Mouse (Mus musculus) c-Kit-positive CD71-negative TER-119-negative erythroid progenitor cells, embryonic 14.5 days (primary cell): ENCODE results near the gene Tmem179b.
A peak's percentile ranks its signal among the peaks of the same experiment; 100 is the strongest.

Experiments used
- DNase-seq: peaks from one replicate; pipeline ENCODE4 v3.0.0-alpha.2; 2013; ENCODE audit warnings: low read depth

Tmem179b gene

DNA sequence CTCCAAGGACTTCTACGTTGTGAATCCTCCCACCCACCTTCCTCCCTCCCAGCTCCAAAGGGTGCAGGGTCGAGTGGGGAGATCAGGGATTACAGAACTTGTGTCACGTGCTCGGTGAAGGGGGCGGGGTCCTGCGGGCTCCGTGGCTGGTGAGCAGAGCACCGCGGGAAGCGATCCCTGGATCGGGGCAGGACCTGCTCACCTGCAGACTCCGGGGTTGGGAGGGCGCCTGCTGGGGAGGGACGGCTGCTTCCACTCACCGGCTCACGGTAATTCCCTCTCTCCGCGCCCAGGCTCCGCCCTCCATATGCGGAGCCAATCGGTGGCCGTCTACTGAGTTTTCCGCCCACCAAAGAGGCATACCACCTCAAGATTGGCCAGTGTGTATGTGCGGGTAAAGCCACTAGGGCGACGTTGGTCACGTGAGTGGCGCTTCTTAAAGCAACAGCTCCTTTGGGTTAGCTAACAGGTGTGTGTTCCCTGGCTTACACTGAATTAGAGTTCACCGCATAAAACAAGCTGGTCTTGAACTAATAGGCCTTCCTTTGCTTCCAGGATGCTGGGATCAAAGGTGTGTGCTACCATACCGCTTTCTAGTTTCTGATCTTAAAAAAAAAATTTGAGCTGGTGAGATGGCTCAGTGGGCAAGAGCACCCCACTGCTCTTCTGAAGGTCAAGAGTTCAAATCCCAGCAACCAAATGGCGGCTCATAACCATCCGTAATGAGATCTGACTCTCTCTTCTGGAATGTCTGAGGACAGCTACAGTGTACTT lies 11.9 kb upstream of the Tmem179b start, which contains the start of gene Taf6l:
Taf6l (minus strand) TSS at position 410 of the 774 bp plus-strand sequence.
- DNase-seq = peak; percentile 91

DNA sequence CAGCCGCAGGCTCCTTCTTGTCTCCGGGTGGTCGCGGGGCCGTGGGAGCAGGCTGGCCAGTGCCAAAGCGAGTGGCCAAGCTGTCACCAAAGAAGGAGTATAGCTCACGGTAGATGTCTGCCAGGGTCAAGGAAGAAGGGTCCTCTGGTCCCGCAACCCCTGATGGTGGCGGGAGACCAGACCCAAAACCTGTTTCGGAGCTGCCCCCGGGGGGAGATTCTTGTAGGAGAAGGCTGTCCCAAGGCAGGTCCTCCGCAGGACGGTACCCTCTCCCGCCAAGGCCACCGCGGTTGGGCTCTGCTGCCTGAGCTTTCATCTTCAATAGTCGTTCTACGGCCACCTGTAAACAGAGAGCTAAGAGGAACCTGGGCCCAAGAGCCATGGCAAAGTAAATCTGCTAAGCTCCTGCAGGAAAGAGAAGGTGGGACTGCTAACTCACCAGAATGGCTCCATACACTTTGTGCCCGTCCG lies 719 bp upstream of the Tmem179b start:
- no peak for DNase-seq

DNA sequence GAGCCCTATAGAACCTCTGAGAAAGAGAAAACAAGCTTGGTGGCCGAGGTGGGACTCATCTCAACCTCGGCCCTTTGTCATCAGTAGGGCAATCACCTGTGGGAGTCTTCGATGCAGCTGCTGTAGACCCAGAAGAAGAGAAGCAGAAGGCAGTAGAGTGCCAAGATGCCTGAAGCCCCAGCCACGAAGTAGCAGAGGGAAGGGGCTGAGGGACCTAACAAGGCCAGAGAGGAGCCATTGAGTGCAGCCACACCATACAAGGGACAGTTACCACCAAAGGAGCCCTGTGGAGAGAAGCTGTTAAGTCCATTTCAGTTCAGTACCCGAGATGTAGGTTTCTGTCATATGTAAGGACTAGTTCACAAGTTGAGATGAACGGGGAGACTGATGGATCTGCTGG lies 858 bp downstream of the Tmem179b start:
- no peak for DNase-seq

DNA sequence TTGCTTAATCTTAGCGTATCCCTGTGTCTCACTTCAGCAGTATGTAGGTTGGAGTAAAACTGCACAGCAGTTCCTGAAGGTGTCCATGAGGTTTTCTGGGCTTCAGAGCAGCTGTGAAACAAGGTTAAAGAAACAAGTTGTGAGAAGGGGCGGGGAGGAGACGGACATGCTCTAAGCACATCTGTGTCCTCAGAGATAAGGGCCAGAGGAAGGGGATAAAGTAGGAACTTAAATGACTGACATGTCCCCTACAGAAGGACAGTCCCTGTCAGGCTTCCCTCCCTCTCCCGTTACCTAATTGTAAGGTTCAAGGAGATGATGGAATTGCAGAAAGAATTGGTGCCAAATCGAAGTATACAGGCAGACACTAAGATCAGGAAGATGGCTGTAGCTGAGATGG lies 1.3 kb downstream of the Tmem179b start:
- no peak for DNase-seq

DNA sequence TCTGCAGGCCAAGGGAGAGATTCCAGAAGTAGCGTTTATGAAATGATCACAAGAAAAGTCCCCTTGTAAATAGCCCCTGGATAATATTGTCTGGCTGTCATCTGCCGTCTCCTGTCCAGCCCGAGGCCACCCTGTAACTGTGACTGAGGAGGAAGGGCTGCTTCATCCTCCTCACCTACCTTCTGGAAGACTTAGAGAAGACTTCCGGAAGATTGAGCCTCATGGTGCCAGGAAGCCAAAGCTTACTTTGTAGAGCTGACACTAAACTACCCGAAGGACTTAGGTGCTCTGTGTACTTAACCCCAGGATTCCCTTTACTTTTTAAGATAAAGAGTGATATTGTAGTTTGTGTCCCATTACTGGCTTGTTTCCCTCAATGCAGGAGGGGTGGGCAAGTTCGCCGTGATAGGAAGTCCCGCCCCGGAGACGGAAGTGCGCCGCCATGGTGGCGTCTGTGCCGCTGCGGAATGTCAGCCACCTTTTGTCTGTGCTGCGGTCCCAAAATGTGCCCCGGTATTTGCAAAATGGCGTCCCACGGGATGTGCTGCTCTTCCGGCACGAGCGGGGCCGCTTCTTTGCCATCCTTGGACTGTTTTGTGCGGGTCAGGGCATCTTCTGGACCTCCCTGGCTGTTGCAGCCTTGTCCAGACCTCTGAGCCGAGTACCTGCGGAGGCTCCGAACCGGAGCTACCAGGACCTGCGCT lies 3.5 kb downstream of the Tmem179b start, which contains the start of gene Tmem223:
Tmem223 (plus strand) TSS at position 430 of the 704 bp plus-strand sequence.
- peak; percentile 63 for DNase-seq

DNA sequence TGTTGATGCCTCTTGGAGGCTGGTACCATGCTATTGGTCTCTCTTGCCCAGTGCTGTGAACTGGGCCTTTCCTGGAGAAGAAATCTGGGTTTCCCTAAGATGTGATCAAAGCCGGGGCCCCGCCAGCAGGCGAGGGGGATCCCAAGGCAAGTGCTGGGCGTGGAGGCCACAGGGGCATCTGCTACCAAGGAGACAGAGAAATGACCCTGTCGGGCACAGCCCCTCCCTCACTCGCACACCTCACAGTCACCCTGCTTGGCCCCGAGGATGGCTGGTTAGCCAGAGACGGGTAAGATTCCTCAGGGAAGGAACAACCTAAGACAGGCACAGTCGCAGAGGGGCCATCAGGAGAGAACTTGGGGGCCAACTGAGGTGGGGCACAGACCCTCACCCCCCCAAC lies 8.7 kb downstream of the Tmem179b start:
- DNase-seq = no peak

DNA sequence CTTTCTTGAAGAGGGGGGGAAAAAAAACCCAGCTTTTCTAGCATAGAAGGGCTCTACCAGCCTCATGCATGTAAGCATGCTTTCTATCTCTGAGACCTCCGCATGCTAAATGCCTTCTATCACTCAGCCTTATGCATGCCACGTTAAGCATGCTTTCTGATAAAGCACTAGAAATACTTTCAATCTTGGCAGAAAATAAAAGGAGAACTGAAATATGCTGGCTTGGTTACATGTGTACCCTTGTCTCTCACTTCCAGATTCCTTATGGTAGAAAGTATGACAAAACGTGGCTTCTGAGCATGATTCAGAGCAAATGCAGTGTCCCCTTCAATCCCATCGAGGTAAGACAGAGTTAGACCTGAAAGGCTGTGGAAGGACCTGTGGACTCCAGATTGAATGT lies 11.0 kb downstream of the Tmem179b start:
- no peak for DNase-seq

DNA sequence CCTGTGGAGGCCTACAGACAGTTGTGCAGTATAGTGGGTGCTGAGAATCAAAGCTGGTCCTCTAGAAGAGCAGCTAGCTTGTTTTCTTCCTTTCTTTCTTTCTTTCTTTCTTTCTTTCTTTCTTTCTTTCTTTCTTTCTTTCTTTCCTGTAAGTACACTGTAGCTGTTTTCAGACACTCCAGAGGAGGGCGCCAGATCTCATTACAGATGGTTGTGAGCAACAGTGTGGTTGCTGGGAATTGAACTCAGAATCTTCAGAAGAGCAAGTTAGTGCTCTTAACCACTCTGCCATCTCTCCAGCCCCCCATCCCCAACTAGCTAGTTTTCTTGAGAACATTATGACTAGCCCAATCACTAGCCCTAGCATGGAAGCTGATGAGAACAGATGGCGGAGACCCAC lies 13.5 kb downstream of the Tmem179b start:
- no peak for DNase-seq

DNA sequence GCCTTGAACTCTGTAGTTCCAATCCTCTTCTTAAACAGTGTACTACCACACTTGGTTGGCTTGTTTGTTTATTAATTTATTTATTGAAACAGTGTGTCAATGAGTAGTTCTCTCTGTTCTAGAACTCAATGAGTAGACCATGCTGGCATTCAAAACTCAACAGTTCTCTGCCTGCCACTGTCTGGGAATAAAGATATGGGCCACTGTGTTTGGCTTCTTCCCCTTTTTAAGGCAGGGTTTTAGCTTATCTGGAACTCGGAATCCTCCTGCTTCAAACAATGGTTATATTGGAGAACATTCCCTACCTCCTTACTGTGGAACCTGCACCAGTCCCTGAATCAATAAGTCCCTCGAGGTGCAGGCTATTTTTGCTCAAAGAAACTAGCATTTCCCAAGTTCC lies 15.4 kb downstream of the Tmem179b start:
- DNase-seq = no peak

DNA sequence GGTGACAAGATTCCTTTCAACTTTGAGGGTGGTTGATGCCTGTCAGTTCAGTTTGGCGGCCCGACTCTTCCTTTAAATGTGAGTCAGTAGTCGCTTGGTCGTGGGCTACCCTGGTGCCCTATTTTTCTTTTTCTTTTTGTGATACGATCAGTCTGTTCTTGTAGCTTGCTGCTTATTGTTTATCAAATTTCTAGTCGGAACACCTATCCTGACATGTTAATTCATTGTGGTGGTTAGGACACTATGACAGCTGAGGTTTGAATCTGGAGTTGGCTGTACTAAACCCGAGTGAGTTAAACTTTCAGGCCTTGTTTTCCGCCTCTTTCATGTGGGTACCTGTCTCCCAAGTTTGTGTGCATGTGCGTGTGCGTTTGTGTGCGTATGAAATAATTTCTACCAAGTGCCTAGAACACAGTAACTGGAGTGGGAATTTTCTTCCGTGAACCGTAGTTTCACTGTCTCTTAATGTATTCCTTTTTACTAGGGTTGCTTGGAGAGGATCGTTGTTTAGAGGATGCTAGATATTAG lies 16.7 kb downstream of the Tmem179b start:
- DNase-seq = no peak

DNA sequence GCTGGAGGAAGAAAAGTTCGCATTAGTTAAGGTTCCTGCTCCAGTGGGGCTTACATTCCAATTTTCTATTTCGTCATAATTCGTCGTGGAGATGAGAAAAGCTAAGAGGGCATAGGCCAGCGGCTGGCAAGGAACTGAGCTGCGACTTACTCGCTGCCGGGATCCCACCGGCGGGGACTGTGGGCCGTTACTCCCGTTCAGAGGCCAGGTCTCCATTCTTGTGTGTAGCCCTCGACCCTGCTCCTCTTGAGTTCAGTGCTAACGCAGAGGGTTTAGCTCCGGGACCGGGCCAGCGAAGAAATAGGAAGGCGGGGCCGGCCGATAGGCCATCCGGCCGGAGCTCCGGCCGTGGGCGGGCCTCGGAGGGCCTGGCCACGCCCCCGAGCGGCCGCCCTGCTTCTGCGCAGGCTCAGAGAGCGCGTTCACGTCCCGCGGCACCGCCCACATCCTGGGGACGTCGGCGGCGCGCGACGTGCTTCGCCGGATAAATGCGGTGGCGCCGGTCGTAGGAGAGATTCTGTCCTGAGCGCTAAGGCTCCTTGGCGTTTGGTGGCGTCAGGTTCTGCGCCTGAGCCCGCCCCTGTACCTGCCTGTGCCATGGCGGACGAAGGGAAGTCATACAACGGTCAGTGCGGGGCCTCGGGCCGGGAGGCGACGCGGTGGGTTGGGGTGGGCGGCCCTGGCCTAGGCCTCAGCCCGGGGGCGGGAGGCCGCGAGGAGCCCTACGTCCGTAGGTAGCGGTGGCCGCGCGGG lies 17.5 kb downstream of the Tmem179b start, which contains the start of gene Nxf1:
Nxf1 (plus strand) TSS at position 439 of the 753 bp plus-strand sequence.
- peak; percentile 88 for DNase-seq

DNA sequence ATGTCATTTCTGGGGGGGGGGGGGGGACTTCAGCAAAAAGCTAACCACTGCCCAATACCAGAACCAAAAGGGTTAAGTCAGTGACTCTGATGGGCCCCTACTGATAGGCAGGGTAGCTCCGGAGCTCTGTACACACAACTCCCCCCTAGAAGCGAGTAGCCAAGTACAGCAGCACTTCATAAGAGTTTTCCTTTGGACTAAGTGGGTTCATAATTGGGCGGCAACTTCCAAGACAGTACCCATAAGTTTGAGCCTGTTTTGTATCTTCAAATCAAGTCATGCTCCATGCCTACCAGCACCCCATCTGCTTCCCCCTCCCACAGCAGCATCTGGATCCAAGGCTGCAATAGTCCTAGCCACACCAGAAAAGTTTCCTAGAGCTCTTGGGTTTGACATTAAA lies 18.6 kb downstream of the Tmem179b start:
- DNase-seq = no peak

DNA sequence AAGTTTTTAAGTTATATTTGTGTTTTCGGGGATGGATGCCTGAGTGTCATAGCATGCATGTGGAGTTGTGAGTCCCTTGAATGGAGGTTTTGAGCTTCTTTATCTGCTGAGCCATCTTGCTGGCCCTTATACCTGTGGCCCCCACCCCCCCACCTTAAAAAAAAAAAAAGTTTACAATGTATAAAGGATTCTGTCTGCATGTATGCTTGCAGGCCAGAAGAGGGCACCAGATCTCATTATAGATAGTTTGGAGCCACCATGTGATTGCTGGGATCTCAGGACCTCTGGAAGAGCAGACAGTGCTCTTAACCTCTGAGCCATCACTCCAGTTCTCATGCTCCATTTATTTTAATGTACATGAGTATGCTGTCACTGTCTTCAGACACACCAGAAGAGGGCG lies 26.9 kb downstream of the Tmem179b start:
- DNase-seq = no peak

DNA sequence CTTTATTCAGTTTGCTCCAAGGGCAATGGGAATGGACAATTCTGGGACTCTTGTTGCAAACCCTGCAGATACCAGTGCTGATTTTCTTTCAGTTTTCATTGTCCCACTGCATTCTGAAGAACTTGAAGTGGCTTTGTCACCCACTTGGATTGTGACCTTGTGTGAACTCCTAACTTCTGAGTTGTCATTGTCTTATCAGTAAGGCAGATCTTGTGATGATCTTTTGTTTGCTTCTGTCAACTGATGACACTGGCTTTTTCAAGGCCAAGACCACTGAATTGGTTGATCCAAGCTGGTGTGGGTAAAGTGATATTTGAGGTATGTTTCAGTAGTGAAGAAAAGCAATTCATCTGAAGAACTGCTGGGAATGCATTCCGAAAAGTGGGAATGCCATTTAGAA lies 28.9 kb downstream of the Tmem179b start:
- DNase-seq = no peak

DNA sequence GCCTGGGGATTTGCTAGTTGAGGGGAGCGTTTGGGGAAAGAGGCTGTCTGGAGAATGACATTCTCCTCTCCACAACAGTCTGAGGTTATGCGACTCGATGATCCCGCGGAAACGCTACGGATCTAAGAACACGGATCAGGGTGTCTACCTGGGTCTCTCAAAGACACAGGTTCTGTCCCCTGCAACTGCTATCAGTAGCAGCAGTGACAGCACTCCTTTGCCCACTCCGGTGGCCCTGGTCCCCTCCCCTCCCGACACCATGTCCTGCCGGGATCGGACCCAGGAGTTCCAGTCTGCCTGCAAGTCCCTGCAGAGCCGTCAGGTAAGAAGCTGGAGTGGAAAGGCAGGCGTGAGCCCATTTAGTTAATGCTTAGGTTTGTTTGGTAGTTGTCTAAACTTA lies 32.1 kb downstream of the Tmem179b start:
- DNase-seq = no peak

DNA sequence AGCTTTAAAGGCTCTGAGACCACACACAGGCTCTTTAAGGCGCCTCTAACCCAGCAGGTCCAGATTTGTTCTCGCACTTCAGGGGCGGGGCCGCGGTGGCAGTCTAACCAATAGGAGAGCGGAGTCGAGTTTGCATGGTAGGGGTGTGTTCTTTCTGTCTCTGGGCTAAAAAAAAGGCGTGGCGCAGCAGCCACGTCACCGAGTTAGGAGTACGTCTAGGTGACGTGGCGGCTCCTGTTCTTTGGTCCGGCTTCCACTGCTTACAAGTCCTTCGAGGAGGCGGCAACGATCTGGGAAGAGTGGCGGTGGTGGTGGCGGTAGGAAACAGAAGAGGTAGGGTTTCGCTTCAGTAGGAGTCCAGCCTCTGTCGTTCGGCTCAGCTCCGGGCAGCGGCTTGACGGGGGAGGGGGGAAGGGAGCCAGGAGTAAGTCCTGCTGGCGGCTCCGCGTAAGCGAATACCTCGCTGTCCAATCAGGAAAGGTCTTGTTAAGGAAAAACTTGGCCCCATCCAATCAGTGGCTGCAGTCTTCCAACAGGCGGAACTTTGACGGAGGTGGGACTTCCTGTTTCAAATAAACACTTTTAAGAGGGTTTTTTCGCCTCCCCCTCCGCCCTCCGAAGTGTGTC lies 32.9 kb downstream of the Tmem179b start, which contains the start of gene Stx5a:
Stx5a (plus strand) TSS at position 171 of the 627 bp plus-strand sequence.
- peak; percentile 98 for DNase-seq

DNA sequence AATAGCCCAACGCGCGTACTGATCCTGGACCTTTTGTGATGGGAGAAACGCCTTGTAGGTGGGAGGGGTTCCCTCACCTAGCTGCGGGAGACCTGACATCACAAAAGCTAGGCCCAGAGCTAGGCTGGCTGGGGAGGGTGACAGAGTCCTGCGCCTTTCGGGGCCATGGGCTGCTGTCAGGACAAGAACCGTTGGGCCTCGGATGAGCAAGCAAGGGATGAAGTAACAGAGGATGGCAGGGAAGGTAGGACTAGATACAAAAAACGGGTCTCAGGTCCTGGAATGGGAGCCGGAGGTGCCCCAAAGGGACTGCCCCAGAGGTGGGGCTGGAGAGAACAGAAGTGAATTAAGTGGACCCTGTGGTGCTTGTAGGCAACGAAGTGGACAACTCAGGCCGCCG lies 33.7 kb downstream of the Tmem179b start, which contains the start of gene 1700092M07Rik:
1700092M07Rik (plus strand) TSS at position 116 of the 400 bp plus-strand sequence.
- no peak for DNase-seq

DNA sequence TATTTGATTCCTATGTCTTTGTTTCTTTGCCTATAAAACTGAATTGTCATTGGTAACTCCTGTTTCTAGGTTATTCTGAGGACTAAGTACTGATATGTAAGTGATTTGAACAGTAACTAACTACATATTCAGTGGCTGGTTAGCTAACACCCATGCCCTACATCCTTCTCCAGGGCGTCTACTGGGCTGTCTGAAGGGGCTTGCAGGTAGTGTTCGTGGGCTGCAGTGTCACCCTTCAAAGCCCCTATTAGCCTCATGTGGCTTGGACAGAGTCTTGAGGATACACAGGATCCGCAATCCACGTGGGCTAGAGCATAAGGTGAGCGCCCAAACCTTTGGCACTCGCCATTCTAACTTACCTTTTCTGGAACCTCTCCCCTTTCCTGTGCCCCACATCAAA lies 34.6 kb downstream of the Tmem179b start:
- no peak for DNase-seq

DNA sequence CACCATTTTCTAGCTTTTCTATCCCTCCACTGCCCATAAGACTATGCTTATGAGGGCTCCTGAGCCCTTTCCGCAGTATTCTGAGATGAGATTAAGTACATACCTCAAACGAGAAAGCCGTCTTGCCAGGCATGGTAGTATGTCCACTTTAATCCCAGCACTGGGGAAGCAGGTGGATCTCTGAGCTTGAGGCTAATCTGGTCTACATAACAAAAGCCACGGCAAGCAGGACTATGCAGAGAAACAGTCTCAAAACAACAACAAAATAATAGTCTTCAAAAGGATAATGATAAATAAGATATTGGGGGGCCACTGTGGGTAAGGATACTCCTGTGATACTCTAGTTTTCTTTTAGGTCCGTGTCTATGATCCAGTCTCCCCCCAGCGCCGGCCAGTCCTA lies 35.4 kb downstream of the Tmem179b start:
- DNase-seq = no peak

DNA sequence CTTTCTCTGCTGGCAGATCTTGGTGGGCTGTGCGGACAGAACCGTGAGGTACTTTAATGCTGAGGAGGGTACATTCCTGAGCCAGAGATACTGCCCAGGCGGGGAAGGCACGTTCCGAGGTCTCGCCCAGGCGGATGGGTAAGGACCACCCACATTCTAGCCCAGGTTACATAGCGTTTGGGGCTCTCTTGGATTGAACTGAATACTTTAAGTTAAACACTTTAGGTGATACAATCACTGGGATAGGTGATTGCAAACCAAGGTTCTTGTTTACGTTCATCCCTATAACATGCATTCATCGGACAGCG lies 38.2 kb downstream of the Tmem179b start:
- DNase-seq = no peak

DNA sequence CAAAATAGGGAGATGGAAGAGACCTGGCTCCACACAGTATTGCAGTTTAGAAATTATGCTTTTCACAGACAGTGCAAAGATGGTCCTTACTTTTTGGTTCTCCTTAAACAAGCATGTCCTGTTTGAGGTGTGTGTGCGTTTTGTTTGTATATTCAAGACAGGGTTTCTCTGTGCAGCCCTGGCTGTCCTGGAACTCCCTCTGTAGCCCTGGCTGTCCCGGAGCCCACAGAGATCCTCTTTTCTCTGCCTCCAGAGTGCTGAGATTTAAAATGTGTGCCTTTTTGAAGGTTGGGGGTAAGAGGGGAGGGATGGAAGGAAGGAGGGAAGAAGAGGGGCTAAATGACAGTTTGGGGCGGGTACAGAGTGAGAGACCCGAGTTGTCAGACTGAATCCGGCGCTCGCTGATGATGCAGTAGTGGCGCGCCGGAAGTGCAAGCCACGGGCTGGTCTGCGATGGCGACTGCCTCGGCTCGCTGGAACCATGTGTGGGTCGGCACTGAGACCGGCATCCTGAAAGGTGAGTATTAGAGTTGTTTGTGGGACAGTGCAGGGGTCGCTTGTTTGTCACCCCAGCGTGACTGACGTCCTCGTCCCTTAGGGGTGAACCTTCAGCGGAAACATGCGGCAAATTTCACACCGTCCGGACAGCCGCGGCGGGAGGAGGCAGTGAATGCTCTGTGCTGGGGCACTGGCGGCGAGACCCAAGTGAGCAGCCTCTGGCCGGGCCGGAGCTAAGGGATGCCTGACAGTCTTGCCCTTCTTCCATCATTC lies 38.7 kb downstream of the Tmem179b start, which contains the start of gene Wdr74:
Wdr74 (plus strand) TSS at position 439 of the 771 bp plus-strand sequence.
- peak; percentile 91 for DNase-seq
